Mouse (Mus musculus) thymus, adult 2 months (tissue): Measurements from ENCODE around the gene Cela1.

Experiments used
- CTCF ChIP-seq: fragments of 200-500 bp; IDR thresholded peaks from 2 replicates; pipeline ENCODE4 v1.5.1; 2012; ENCODE audit warnings: mild to moderate bottlenecking, control low read depth, low read length, moderate library complexity, borderline replicate concordance; ENCODE audit not compliant: control insufficient read depth, poor library complexity, insufficient read depth; ENCODE audit errors: extremely low read depth
- POLR2A ChIP-seq: fragments of 200-500 bp; IDR thresholded peaks from 2 replicates; pipeline ENCODE4 v1.6.1; 2012; ENCODE audit warnings: mild to moderate bottlenecking, low read length, control low read depth, moderate library complexity; ENCODE audit not compliant: control insufficient read depth, poor library complexity, insufficient read depth; ENCODE audit errors: extremely low read depth

GRCm38 (mm10) chr15:100687430-100687971, at the start of gene Cela1:
- no peak for TF ChIP-seq POLR2A
- TF ChIP-seq CTCF: no peak
